Mouse (Mus musculus) myocyte (in vitro differentiated cells): Measurements from ENCODE around the gene Tmem220. TPM values are rescaled to one million over a fixed set of nuclear protein-coding genes. Genes with fewer than 3 reads are reported as not detected.

Experiments used
- H3K27me3 ChIP-seq: one replicate; pipeline ENCODE4 v1.6.1; 2011; ENCODE audit not compliant: control insufficient read depth, insufficient read depth, insufficient read length
- H3K36me3 ChIP-seq: one replicate; pipeline ENCODE4 v1.6.1; 2011; ENCODE audit not compliant: control insufficient read depth, insufficient read depth
- H3K4me2 ChIP-seq: one replicate; pipeline ENCODE4 v1.6.1; 2011; ENCODE audit warnings: low read depth, control low read depth
- H3K4me3 ChIP-seq: one replicate; pipeline ENCODE4 v1.5.1; 2011; ENCODE audit warnings: mild to moderate bottlenecking, control low read depth, moderate library complexity
- H3K79me2 ChIP-seq: one replicate; pipeline ENCODE4 v1.6.1; 2011; ENCODE audit not compliant: control insufficient read depth, insufficient read depth
- H3ac ChIP-seq: one replicate; pipeline ENCODE4 v1.6.1; 2011; ENCODE audit not compliant: control insufficient read depth, insufficient read length
- CEBPB ChIP-seq: IDR thresholded peaks from 2 replicates; pipeline ENCODE4 v1.6.1; 2011; ENCODE audit warnings: mild to moderate bottlenecking, moderate library complexity; ENCODE audit not compliant: poor library complexity, insufficient read depth, severe bottlenecking
- E2F4 ChIP-seq: IDR thresholded peaks from one replicate; pipeline ENCODE4 v1.6.1; 2011; ENCODE audit warnings: mild to moderate bottlenecking, control low read depth, moderate library complexity; ENCODE audit not compliant: insufficient read depth
- MAX ChIP-seq: IDR thresholded peaks from one replicate; pipeline ENCODE4 v1.6.1; 2011; ENCODE audit warnings: low read depth, mild to moderate bottlenecking, control low read depth
- MYOD1 ChIP-seq, 3 experiments: IDR thresholded peaks; one replicate each; pipeline ENCODE4 v1.6.1; 2011; ENCODE audit warnings: control low read depth in 2 of 3, low read depth in 2 of 3, mild to moderate bottlenecking in 2 of 3, moderate library complexity in 1 of 3; ENCODE audit not compliant: insufficient read length in 2 of 3, control insufficient read depth in 1 of 3
- MYOG ChIP-seq, 3 experiments: IDR thresholded peaks; one replicate each; pipeline ENCODE4 v1.6.1; 2011; ENCODE audit warnings: control low read depth in 2 of 3, low read depth in 2 of 3, mild to moderate bottlenecking in 2 of 3; ENCODE audit not compliant: insufficient read length in 2 of 3, control insufficient read depth in 1 of 3, insufficient read depth in 1 of 3
- POLR2A ChIP-seq: IDR thresholded peaks from one replicate; pipeline ENCODE4 v1.6.1; 2011; ENCODE audit warnings: low read depth, mild to moderate bottlenecking, control low read depth, moderate library complexity; ENCODE audit not compliant: insufficient read length
- POLR2AphosphoS2 ChIP-seq: IDR thresholded peaks from one replicate; pipeline ENCODE4 v1.6.1; 2011; ENCODE audit warnings: low read depth, control low read depth; ENCODE audit not compliant: insufficient read length
- REST ChIP-seq: IDR thresholded peaks from one replicate; pipeline ENCODE4 v1.6.1; 2011; ENCODE audit warnings: mild to moderate bottlenecking, control low read depth, moderate library complexity; ENCODE audit not compliant: insufficient read depth, insufficient read length
- SRF ChIP-seq: IDR thresholded peaks from one replicate; pipeline ENCODE4 v1.6.1; 2011; ENCODE audit warnings: low read depth; ENCODE audit not compliant: control insufficient read depth, insufficient read length
- TCF12 ChIP-seq: IDR thresholded peaks from one replicate; pipeline ENCODE4 v1.6.1; 2011; ENCODE audit warnings: mild to moderate bottlenecking, control low read depth; ENCODE audit not compliant: poor library complexity, insufficient read depth, severe bottlenecking
- TCF3 ChIP-seq: IDR thresholded peaks from one replicate; pipeline ENCODE4 v1.6.1; 2011; ENCODE audit warnings: low read depth, control low read depth; ENCODE audit not compliant: insufficient read length
- USF1 ChIP-seq: IDR thresholded peaks from one replicate; pipeline ENCODE4 v1.6.1; 2011; ENCODE audit warnings: low read depth, mild to moderate bottlenecking, control low read depth, moderate library complexity
- polyA plus RNA-seq: library from polyadenylated mRNA; unstranded; fragments of >200 nt; fragmentation: generic; extraction: Trizol; gene quantifications from one replicate; pipeline ENCODE4 v1.2.1, GENCODE M21; 2012; ENCODE audit warnings: missing spikeins

Tmem220 gene
- polyA plus RNA-seq, 1 experiment, result 0.70 TPM

- peak within 1 kb of the TSS; percentile 43 for H3K4me3 ChIP-seq
- TF ChIP-seq SRF (peak; percentile 43), POLR2AphosphoS2 (no peak), POLR2A (peak; percentile 74), USF1 (no peak), MYOG (IDR thresholded peaks at IDR 0.05; ENCODE audit: control insufficient read depth in 1 of 3, insufficient read depth in 1 of 3, insufficient read length in 2 of 3, low read depth in 2 of 3) (no peak), E2F4 (no peak), MYOD1 (IDR thresholded peaks at IDR 0.05; ENCODE audit: control insufficient read depth in 1 of 3, insufficient read length in 2 of 3, low read depth in 2 of 3) (no peak)
Measured at GRCm38 (mm10) chr11:67078000-67078399, 53.0 kb downstream of the Tmem220 start, which contains the start of gene Myh3. Gene Myh3 (plus strand): TSS chr11:67078300.

GRCm38 (mm10) chr11:67078888-67079287 is 53.9 kb downstream of the Tmem220 start:
- Histone ChIP-seq H3K27me3 (no peaks in the 10 kb centered on the region), H3ac (no peak overlapping the region), H3K79me2 (no peaks in the 10 kb centered on the region), H3K36me3 (no peaks in the 10 kb centered on the region), H3K4me2 (peak overlapping the region; percentile 65), H3K4me3 (peak overlapping the region; percentile 43)
- TF ChIP-seq POLR2AphosphoS2 (peak; percentile 93), CEBPB (no peak), E2F4 (no peak), TCF12 (no peak), MYOG (IDR thresholded peaks at IDR 0.05; ENCODE audit: control insufficient read depth in 1 of 3, insufficient read depth in 1 of 3, insufficient read length in 2 of 3, low read depth in 2 of 3) (no peak), POLR2A (peak; percentile 65), REST (no peak), SRF (no peak)

More at GRCm38 (mm10) chr11:67078000-67078399, 53.0 kb downstream of the Tmem220 start, which contains the start of gene Myh3:
- no peaks in the 10 kb centered on the region for H3K27me3 ChIP-seq
- H3ac ChIP-seq, result no peak within 1 kb of the TSS
- no peaks in the 10 kb centered on the region for H3K36me3 ChIP-seq
- peak within 1 kb of the TSS; percentile 65 for H3K4me2 ChIP-seq
- no peaks in the 10 kb centered on the region for H3K79me2 ChIP-seq

- H3K4me3 ChIP-seq, result peak overlapping the region; percentile 43
- peak overlapping the region; percentile 15 for H3ac ChIP-seq
- TF ChIP-seq MYOD1 (IDR thresholded peaks at IDR 0.05; ENCODE audit: control insufficient read depth in 1 of 3, insufficient read length in 2 of 3, low read depth in 2 of 3), result peak in 2 of 3 experiments; percentile 83 to 89
- TF ChIP-seq CEBPB, result no peak
- TF ChIP-seq TCF12, result peak; percentile 28
- TF ChIP-seq MAX, result no peak
- TF ChIP-seq E2F4, result no peak
- no peak for TF ChIP-seq REST
- TF ChIP-seq SRF, result no peak
- TF ChIP-seq TCF3, result peak; percentile 82
- peak; percentile 49 for TF ChIP-seq POLR2AphosphoS2
- peak; percentile 56 for TF ChIP-seq POLR2A
- peak; percentile 82 to 97 (median 89) for TF ChIP-seq MYOG (IDR thresholded peaks at IDR 0.05; ENCODE audit: control insufficient read depth in 1 of 3, insufficient read depth in 1 of 3, insufficient read length in 2 of 3, low read depth in 2 of 3)
- no peaks in the 10 kb centered on the region for H3K36me3 ChIP-seq
- H3K4me2 ChIP-seq, result peak overlapping the region; percentile 65
- no peaks in the 10 kb centered on the region for H3K79me2 ChIP-seq
- H3K27me3 ChIP-seq, result no peaks in the 10 kb centered on the region
Measured at GRCm38 (mm10) chr11:67079740-67080139, 54.8 kb downstream of the Tmem220 start.

GRCm38 (mm10) chr11:67080168-67080567 is 55.2 kb downstream of the Tmem220 start:
- no peaks in the 10 kb centered on the region for H3K36me3 ChIP-seq
- no peaks in the 10 kb centered on the region for H3K79me2 ChIP-seq
- no peaks in the 10 kb centered on the region for H3K27me3 ChIP-seq
- H3K4me2 ChIP-seq, result peak overlapping the region; percentile 65
- H3K4me3 ChIP-seq, result peak overlapping the region; percentile 43
- peak; percentile 13 for TF ChIP-seq POLR2AphosphoS2
- TF ChIP-seq MYOG (IDR thresholded peaks at IDR 0.05; ENCODE audit: control insufficient read depth in 1 of 3, insufficient read depth in 1 of 3, insufficient read length in 2 of 3, low read depth in 2 of 3), result no peak
- no peak for TF ChIP-seq TCF3
- H3ac ChIP-seq, result peak overlapping the region; percentile 15

GRCm38 (mm10) chr11:67081125-67081649 is 56.2 kb downstream of the Tmem220 start:
- Histone ChIP-seq H3K27me3 (no peaks in the 10 kb centered on the region), H3K4me3 (peak overlapping the region; percentile 43), H3ac (no peak overlapping the region), H3K79me2 (no peaks in the 10 kb centered on the region), H3K4me2 (peak overlapping the region; percentile 65), H3K36me3 (no peaks in the 10 kb centered on the region)
- TF ChIP-seq MAX (no peak), TCF12 (no peak), POLR2AphosphoS2 (peak; percentile 85), MYOG (IDR thresholded peaks at IDR 0.05; ENCODE audit: control insufficient read depth in 1 of 3, insufficient read depth in 1 of 3, insufficient read length in 2 of 3, low read depth in 2 of 3) (peak in 2 of 3 experiments; percentile 78 to 82), USF1 (no peak), TCF3 (no peak), E2F4 (no peak), MYOD1 (IDR thresholded peaks at IDR 0.05; ENCODE audit: control insufficient read depth in 1 of 3, insufficient read length in 2 of 3, low read depth in 2 of 3) (peak in 2 of 3 experiments; percentile 64 to 79), POLR2A (peak; percentile 51), REST (peak; percentile 61)
